Mouse (Mus musculus): Measurements from ENCODE around the gene Rpl18a. TPM values are rescaled to one million over a fixed set of nuclear protein-coding genes. Genes with fewer than 3 reads are reported as not detected.

Rpl18a gene
- polyA plus RNA-seq, 1 experiment from 2014 or later = 4,407 TPM

- Histone ChIP-seq H3K4me1 (ENCODE audit: control insufficient read depth, insufficient read depth, low read length) (peaks cover 18% of the 10 kb centered on the region), H3K9ac (ENCODE audit: low read depth, low read length) (peak within 1 kb of the TSS; percentile 61), H3K9me3 (ENCODE audit: control insufficient read depth, low read length) (no peaks in the 10 kb centered on the region), H3K27me3 (replicated peaks; ENCODE audit: control insufficient read depth, insufficient read depth, low read length) (peaks cover 32% of the 10 kb centered on the region), H3K4me3 (ENCODE audit: low read length) (peak within 1 kb of the TSS; percentile 38), H3K4me2 (ENCODE audit: low read depth, low read length) (peak within 1 kb of the TSS; percentile 50), H3K27ac (ENCODE audit: low read length) (no peak within 1 kb of the TSS), H3K36me3 (ENCODE audit: control insufficient read depth, insufficient read depth, low read length) (peaks cover 13% of the 10 kb centered on the region)
- no peak for ATAC-seq
- 3% methylated on average over 80 of the region's 80 CpGs for WGBS
Measured at GRCm38 (mm10) chr8:70892022-70892895, 5.0 kb downstream of the Rpl18a start, which contains the start of gene Slc5a5. Gene Slc5a5 (minus strand): TSS chr8:70892757.

GRCm38 (mm10) chr8:70891356-70891755, 5.9 kb downstream of the Rpl18a start:
- Histone ChIP-seq H3K9me3 (ENCODE audit: control insufficient read depth, low read length) (no peaks in the 10 kb centered on the region), H3K36me3 (ENCODE audit: control insufficient read depth, insufficient read depth, low read length) (peaks cover 13% of the 10 kb centered on the region), H3K4me1 (ENCODE audit: control insufficient read depth, insufficient read depth, low read length) (peaks cover 18% of the 10 kb centered on the region), H3K9ac (ENCODE audit: low read depth, low read length) (no peak overlapping the region), H3K27ac (ENCODE audit: low read length) (no peak overlapping the region), H3K4me3 (ENCODE audit: low read length) (peak overlapping the region; percentile 38), H3K4me2 (ENCODE audit: low read depth, low read length) (peak overlapping the region; percentile 50), H3K27me3 (replicated peaks; ENCODE audit: control insufficient read depth, insufficient read depth, low read length) (peaks cover 32% of the 10 kb centered on the region)
- 10% methylated on average over 21 of the region's 21 CpGs for WGBS
- ATAC-seq = peak; percentile 76

- ATAC-seq = no peak
- Histone ChIP-seq H3K27ac (ENCODE audit: low read length) (no peak overlapping the region), H3K27me3 (replicated peaks; ENCODE audit: control insufficient read depth, insufficient read depth, low read length) (peaks cover 32% of the 10 kb centered on the region), H3K36me3 (ENCODE audit: control insufficient read depth, insufficient read depth, low read length) (peaks cover 13% of the 10 kb centered on the region), H3K9me3 (ENCODE audit: control insufficient read depth, low read length) (no peaks in the 10 kb centered on the region), H3K4me1 (ENCODE audit: control insufficient read depth, insufficient read depth, low read length) (peaks cover 16% of the 10 kb centered on the region), H3K4me2 (ENCODE audit: low read depth, low read length) (no peak overlapping the region), H3K4me3 (ENCODE audit: low read length) (no peak overlapping the region), H3K9ac (ENCODE audit: low read depth, low read length) (no peak overlapping the region)
- WGBS = 92% methylated on average over 5 of the region's 5 CpGs
Measured at GRCm38 (mm10) chr8:70890656-70891055, 6.6 kb downstream of the Rpl18a start.

GRCm38 (mm10) chr8:70887669-70888068, 9.5 kb downstream of the Rpl18a start:
- 10% methylated on average over 18 of the region's 18 CpGs for WGBS
- Histone ChIP-seq H3K9me3 (ENCODE audit: control insufficient read depth, low read length) (no peaks in the 10 kb centered on the region), H3K9ac (ENCODE audit: low read depth, low read length) (no peak overlapping the region), H3K36me3 (ENCODE audit: control insufficient read depth, insufficient read depth, low read length) (no peaks in the 10 kb centered on the region), H3K4me3 (ENCODE audit: low read length) (no peak overlapping the region), H3K27me3 (replicated peaks; ENCODE audit: control insufficient read depth, insufficient read depth, low read length) (peaks cover 24% of the 10 kb centered on the region), H3K4me2 (ENCODE audit: low read depth, low read length) (no peak overlapping the region), H3K4me1 (ENCODE audit: control insufficient read depth, insufficient read depth, low read length) (peaks cover 12% of the 10 kb centered on the region), H3K27ac (ENCODE audit: low read length) (no peak overlapping the region)
- no peak for ATAC-seq

- Histone ChIP-seq H3K27me3 (replicated peaks; ENCODE audit: control insufficient read depth, insufficient read depth, low read length) (peaks cover 4% of the 10 kb centered on the region), H3K9ac (ENCODE audit: low read depth, low read length) (no peak overlapping the region), H3K36me3 (ENCODE audit: control insufficient read depth, insufficient read depth, low read length) (no peaks in the 10 kb centered on the region), H3K27ac (ENCODE audit: low read length) (no peak overlapping the region), H3K9me3 (ENCODE audit: control insufficient read depth, low read length) (no peaks in the 10 kb centered on the region), H3K4me1 (ENCODE audit: control insufficient read depth, insufficient read depth, low read length) (no peaks in the 10 kb centered on the region), H3K4me2 (ENCODE audit: low read depth, low read length) (no peak overlapping the region), H3K4me3 (ENCODE audit: low read length) (no peak overlapping the region)
- 16% methylated on average over 12 of the region's 12 CpGs for WGBS
- no peak for ATAC-seq
Measured at GRCm38 (mm10) chr8:70885612-70886011, 11.6 kb downstream of the Rpl18a start.

GRCm38 (mm10) chr8:70884683-70885082, 12.5 kb downstream of the Rpl18a start:
- Histone ChIP-seq H3K9ac (ENCODE audit: low read depth, low read length) (no peak overlapping the region), H3K36me3 (ENCODE audit: control insufficient read depth, insufficient read depth, low read length) (no peaks in the 10 kb centered on the region), H3K9me3 (ENCODE audit: control insufficient read depth, low read length) (no peaks in the 10 kb centered on the region), H3K4me2 (ENCODE audit: low read depth, low read length) (no peak overlapping the region), H3K27ac (ENCODE audit: low read length) (no peak overlapping the region), H3K27me3 (replicated peaks; ENCODE audit: control insufficient read depth, insufficient read depth, low read length) (no peaks in the 10 kb centered on the region), H3K4me1 (ENCODE audit: control insufficient read depth, insufficient read depth, low read length) (0 out of 2 replicates have a peak, but pooled peaks cover 4% of the 10 kb centered on the region), H3K4me3 (ENCODE audit: low read length) (no peak overlapping the region)
- 83% methylated on average over 10 of the region's 10 CpGs for WGBS
- ATAC-seq = no peak

GRCm38 (mm10) chr8:70884186-70884585, 13.0 kb downstream of the Rpl18a start:
- H3K27ac ChIP-seq (ENCODE audit: low read length) = no peak overlapping the region
- H3K27me3 ChIP-seq (replicated peaks; ENCODE audit: control insufficient read depth, insufficient read depth, low read length) = no peaks in the 10 kb centered on the region
- no peak overlapping the region for H3K9ac ChIP-seq (ENCODE audit: low read depth, low read length)
- no peak for ATAC-seq
- WGBS = 81% methylated on average over 4 of the region's 4 CpGs
- no peak overlapping the region for H3K4me3 ChIP-seq (ENCODE audit: low read length)
- H3K4me1 ChIP-seq (ENCODE audit: control insufficient read depth, insufficient read depth, low read length) = 0 out of 2 replicates have a peak, but pooled peaks cover 4% of the 10 kb centered on the region
- no peaks in the 10 kb centered on the region for H3K36me3 ChIP-seq (ENCODE audit: control insufficient read depth, insufficient read depth, low read length)
- H3K4me2 ChIP-seq (ENCODE audit: low read depth, low read length) = no peak overlapping the region
- no peaks in the 10 kb centered on the region for H3K9me3 ChIP-seq (ENCODE audit: control insufficient read depth, low read length)

GRCm38 (mm10) chr8:70880546-70880945, 16.7 kb downstream of the Rpl18a start:
- Histone ChIP-seq H3K27ac (ENCODE audit: low read length) (no peak overlapping the region), H3K4me1 (ENCODE audit: control insufficient read depth, insufficient read depth, low read length) (0 out of 2 replicates have a peak, but pooled peaks cover 4% of the 10 kb centered on the region), H3K9ac (ENCODE audit: low read depth, low read length) (no peak overlapping the region; the same call in 1 of the 2 replicates), H3K27me3 (replicated peaks; ENCODE audit: control insufficient read depth, insufficient read depth, low read length) (no peaks in the 10 kb centered on the region), H3K9me3 (ENCODE audit: control insufficient read depth, low read length) (no peaks in the 10 kb centered on the region), H3K36me3 (ENCODE audit: control insufficient read depth, insufficient read depth, low read length) (no peaks in the 10 kb centered on the region), H3K4me2 (ENCODE audit: low read depth, low read length) (no peak overlapping the region), H3K4me3 (ENCODE audit: low read length) (no peak overlapping the region)
- no peak for ATAC-seq
- WGBS = 27% methylated on average over 11 of the region's 11 CpGs

GRCm38 (mm10) chr8:70880126-70880525, 17.1 kb downstream of the Rpl18a start:
- Histone ChIP-seq H3K27ac (ENCODE audit: low read length) (no peak overlapping the region), H3K4me1 (ENCODE audit: control insufficient read depth, insufficient read depth, low read length) (0 out of 2 replicates have a peak, but pooled peaks cover 4% of the 10 kb centered on the region), H3K4me3 (ENCODE audit: low read length) (no peak overlapping the region), H3K36me3 (ENCODE audit: control insufficient read depth, insufficient read depth, low read length) (no peaks in the 10 kb centered on the region), H3K27me3 (replicated peaks; ENCODE audit: control insufficient read depth, insufficient read depth, low read length) (no peaks in the 10 kb centered on the region), H3K9me3 (ENCODE audit: control insufficient read depth, low read length) (no peaks in the 10 kb centered on the region), H3K9ac (ENCODE audit: low read depth, low read length) (no peak overlapping the region; the same call in 1 of the 2 replicates), H3K4me2 (ENCODE audit: low read depth, low read length) (no peak overlapping the region)
- ATAC-seq = no peak
- 14% methylated on average over 4 of the region's 4 CpGs for whole genome bisulfite sequencing
